Mouse (Mus musculus) embryonic facial prominence, embryonic 15.5 days (tissue): ENCODE measurements at regions not wholly inside any gene's neighbourhood (a gene's known extent, or its start where the extent isn't known, plus 50 kb on each side); places are given as distances from the start of the nearest gene placed in this dataset.

Source experiments
- ATAC-seq: fragments of 200-750 bp; cut with Nextera tagmentation; 2 replicates; pipeline ENCODE4 v1.8.0; 2017; ENCODE audit warnings: low read depth, moderate TSS enrichment; ENCODE audit not compliant: insufficient number of reproducible peaks, low FRiP score, low TSS enrichment
- H3K27ac ChIP-seq: fragments of 300-500 bp; sonication (generic); replicated peaks from 2 replicates; pipeline ENCODE4 v1.5.1; 2015; ENCODE audit warnings: mild to moderate bottlenecking, inconsistent platforms
- H3K27me3 ChIP-seq: fragments of 300-500 bp; sonication (generic); 2 replicates; pipeline ENCODE4 v1.6.1; 2015; ENCODE audit warnings: inconsistent platforms
- H3K36me3 ChIP-seq: fragments of 300-500 bp; sonication (generic); 2 replicates; pipeline ENCODE4 v1.6.1; 2015; ENCODE audit warnings: mild to moderate bottlenecking, inconsistent platforms
- H3K4me1 ChIP-seq: fragments of 300-500 bp; sonication (generic); 2 replicates; pipeline ENCODE4 v1.6.1; 2015; ENCODE audit warnings: inconsistent platforms
- H3K4me2 ChIP-seq: fragments of 300-500 bp; sonication (generic); replicated peaks from 2 replicates; pipeline ENCODE4 v1.6.1; 2015; ENCODE audit warnings: mild to moderate bottlenecking, inconsistent platforms
- H3K4me3 ChIP-seq: fragments of 300-500 bp; sonication (generic); replicated peaks from 2 replicates; pipeline ENCODE4 v1.5.1; 2015; ENCODE audit warnings: mild to moderate bottlenecking, inconsistent platforms
- H3K9ac ChIP-seq: fragments of 300-500 bp; sonication (generic); 2 replicates; pipeline ENCODE4 v1.6.1; 2015; ENCODE audit warnings: inconsistent platforms
- H3K9me3 ChIP-seq: fragments of 300-500 bp; sonication (generic); replicated peaks from 2 replicates; pipeline ENCODE4 v1.6.1; 2016; ENCODE audit warnings: inconsistent platforms
- WGBS: fragments of 180-500 bp; shearing (Covaris S2); methylation state at CpG from one replicate; pipeline ENCODE4 v1.1.7; 2015; 5-methylcytosine and 5-hydroxymethylcytosine counted together

DNA sequence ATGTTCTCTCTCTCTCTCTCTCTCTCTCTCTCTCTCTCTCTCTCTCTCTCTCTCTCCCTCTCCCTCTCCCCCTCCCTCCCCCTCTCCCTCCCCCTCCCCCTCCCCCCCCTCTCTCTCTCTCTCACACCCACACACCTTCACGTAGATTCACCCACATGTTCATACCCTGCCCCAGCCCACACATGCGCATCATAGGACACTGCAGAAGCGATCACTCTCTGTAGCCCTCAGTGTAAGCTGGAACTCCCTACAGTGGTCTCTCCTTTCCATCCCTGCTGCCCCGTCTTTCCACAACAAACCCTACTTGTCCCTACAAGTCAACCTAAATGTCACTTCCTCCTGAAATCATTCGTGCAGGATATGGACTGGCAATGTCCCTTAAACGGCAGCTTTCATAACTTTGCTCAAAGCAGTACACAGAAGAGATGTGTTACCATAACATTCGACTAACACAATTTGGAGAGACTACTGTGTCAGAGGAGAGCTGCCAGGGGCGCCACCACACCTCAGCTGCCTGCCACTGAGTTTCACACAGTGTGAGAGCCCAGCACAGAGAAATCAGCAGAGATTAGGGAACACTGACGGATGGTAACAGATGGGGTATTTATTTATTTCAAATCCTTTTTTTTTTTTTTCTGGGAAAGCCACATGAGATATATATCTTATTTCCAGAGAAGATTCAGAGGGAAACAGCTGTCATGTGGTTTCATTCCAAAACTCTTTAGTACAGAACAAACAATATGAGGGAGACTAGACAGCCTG, 103.6 kb upstream of the Tyw5 start:
- H3K4me2 ChIP-seq: no peak overlapping the region
- no peak overlapping the region for H3K9ac ChIP-seq
- no peaks in the 10 kb centered on the region for H3K36me3 ChIP-seq
- peak overlapping the region; percentile 58 for H3K27ac ChIP-seq
- H3K4me3 ChIP-seq: no peak overlapping the region
- WGBS: 60% methylated on average over 8 of the region's 9 CpGs
- no peaks in the 10 kb centered on the region for H3K9me3 ChIP-seq
- no peaks in the 10 kb centered on the region for H3K27me3 ChIP-seq
- no peaks in the 10 kb centered on the region for H3K4me1 ChIP-seq
- no peak for ATAC-seq

DNA sequence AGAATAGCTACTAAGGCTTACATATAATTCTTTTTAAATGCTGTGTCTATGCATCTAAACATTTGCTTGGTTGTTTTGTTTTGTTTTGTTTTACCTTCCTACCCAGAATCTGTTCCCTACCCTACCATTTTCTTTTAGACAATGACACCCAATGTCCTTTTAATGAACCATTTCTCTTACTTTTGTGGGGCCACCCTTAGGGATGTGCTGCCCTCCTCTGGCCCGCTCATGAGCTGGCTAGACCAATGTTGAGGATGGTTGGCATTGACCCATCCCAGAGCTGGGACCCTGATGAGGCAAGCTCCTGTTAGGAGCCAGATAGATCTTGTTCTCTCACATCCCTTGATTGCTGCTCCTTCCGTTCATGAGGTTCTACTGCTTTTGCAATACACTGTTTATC, 105.0 kb upstream of the Tyw5 start:
- Histone ChIP-seq H3K4me2 (no peak overlapping the region), H3K27me3 (no peaks in the 10 kb centered on the region), H3K9me3 (no peaks in the 10 kb centered on the region), H3K27ac (no peak overlapping the region), H3K4me1 (no peaks in the 10 kb centered on the region), H3K9ac (no peak overlapping the region), H3K36me3 (no peaks in the 10 kb centered on the region), H3K4me3 (no peak overlapping the region)
- ATAC-seq: no peak
- 86% methylated on average over 2 of the region's 2 CpGs for WGBS

DNA sequence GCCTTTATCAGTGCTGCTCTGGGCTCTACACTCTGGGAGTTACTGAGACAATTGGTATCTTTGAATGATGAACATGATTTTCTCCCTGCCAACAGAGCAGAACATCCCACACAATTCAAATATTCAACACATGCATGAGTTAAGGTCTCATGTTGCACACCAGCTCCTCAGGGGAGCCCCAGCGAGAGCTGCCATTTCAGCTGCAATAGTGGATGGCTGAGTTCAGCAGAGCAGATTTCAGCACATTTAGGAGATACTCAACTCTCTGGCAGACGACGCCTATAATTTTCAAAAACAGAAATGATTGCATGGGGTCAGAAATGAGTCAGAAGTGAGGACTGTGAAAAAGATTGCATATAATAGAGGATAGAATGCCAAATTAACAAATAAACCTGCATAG, 105.6 kb upstream of the Tyw5 start:
- ATAC-seq: no peak
- 47% methylated on average over 3 of the region's 3 CpGs for WGBS
- no peak overlapping the region for H3K4me2 ChIP-seq
- no peaks in the 10 kb centered on the region for H3K36me3 ChIP-seq
- H3K4me1 ChIP-seq: no peaks in the 10 kb centered on the region
- H3K9me3 ChIP-seq: no peaks in the 10 kb centered on the region
- H3K9ac ChIP-seq: no peak overlapping the region
- H3K27me3 ChIP-seq: no peaks in the 10 kb centered on the region
- H3K4me3 ChIP-seq: no peak overlapping the region
- no peak overlapping the region for H3K27ac ChIP-seq

DNA sequence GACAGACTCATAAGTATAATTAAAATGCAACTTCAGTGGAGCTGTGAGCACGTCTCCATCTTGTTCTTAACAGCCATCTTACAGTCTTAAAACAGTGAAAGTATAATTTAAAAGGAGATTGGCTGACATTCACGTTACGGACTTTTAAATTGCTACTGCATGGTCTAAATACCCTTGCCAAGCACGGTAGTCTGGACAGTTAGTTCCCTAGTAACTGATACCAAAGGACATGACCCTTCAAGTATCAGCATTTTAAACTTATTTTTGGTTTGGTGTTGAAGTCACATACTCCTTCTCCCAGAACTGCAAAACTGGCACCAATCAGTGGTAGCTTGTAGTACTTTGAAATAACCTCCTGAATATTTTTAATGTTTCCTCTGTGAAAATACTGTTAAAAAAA, 119.1 kb upstream of the Tyw5 start:
- no peak overlapping the region for H3K9ac ChIP-seq
- ATAC-seq: no peak
- no peak overlapping the region for H3K4me3 ChIP-seq
- H3K27ac ChIP-seq: no peak overlapping the region
- H3K4me2 ChIP-seq: no peak overlapping the region
- no peaks in the 10 kb centered on the region for H3K36me3 ChIP-seq
- no peaks in the 10 kb centered on the region for H3K4me1 ChIP-seq
- WGBS: 65% methylated on average over 4 of the region's 4 CpGs
- no peaks in the 10 kb centered on the region for H3K27me3 ChIP-seq
- H3K9me3 ChIP-seq: no peaks in the 10 kb centered on the region

DNA sequence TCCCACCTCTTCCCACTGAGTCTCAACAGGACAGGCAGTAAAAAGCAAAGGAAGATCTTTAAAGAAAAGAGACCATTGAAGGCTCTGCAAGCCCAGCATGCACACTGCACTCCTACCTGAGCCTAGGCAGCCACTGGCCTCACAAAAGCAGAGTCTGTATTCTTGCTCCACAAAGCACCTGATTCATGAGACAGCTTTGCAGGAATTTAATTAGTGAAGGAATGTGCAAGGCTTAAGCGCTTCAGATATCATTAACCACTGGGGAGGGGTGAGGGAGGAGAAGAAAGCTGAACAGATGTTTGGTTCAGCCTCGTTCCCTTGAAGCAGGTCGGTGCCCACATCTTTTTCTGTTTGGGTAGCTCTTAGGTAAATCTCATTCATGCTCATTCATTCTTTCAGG, 121.8 kb upstream of the Tyw5 start:
- Histone ChIP-seq H3K27me3 (no peaks in the 10 kb centered on the region), H3K4me2 (no peak overlapping the region), H3K36me3 (no peaks in the 10 kb centered on the region), H3K9me3 (no peaks in the 10 kb centered on the region), H3K27ac (no peak overlapping the region), H3K4me1 (no peaks in the 10 kb centered on the region), H3K4me3 (no peak overlapping the region), H3K9ac (no peak overlapping the region)
- ATAC-seq: no peak
- WGBS: 20% methylated on average over 3 of the region's 3 CpGs

DNA sequence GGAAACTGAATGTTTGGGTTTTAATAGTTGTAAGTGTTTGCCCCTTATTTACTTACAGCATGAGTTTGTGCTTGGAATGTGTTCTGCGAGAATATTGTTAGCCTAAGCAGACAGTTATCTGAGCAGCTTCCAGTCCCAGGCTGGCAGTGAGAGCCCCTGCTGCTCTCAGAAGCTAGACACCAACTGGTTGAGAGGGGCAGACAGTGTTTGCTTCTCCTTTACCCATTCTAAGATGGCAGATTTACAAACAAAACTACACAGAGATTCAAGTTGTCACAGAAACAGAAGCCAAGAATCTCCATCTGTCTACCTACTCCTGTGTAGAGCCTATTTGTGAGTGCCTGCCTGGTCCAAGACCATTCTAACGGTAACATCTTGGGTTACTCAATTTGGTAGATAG, 122.4 kb upstream of the Tyw5 start:
- Histone ChIP-seq H3K4me2 (no peak overlapping the region), H3K4me1 (no peaks in the 10 kb centered on the region), H3K36me3 (no peaks in the 10 kb centered on the region), H3K9ac (no peak overlapping the region), H3K27me3 (no peaks in the 10 kb centered on the region), H3K4me3 (no peak overlapping the region), H3K9me3 (no peaks in the 10 kb centered on the region), H3K27ac (no peak overlapping the region)
- ATAC-seq: no peak
- WGBS: 65% methylated on average over 2 of the region's 2 CpGs

DNA sequence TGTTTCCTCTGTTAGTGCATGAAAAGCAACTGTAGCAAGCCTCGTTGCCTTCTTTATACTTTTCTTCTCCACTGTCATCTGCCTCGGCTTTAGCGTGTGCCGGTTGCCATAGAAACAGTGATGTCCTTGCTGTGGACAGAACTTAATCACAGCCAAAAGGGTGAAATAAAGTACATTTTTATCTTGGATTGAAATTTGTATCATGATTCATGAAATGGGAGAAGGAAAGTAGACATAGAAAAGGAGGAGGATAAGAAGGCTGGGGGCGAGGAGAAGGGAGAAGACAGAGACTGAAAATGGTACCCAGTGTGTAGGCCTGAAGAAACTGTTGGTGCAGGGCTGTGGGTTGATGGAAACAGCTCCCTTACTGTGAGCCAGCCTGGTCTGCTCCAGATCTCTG, 130.5 kb upstream of the Tyw5 start:
- Histone ChIP-seq H3K4me3 (no peak overlapping the region), H3K9ac (no peak overlapping the region), H3K36me3 (no peaks in the 10 kb centered on the region), H3K9me3 (no peaks in the 10 kb centered on the region), H3K27ac (no peak overlapping the region), H3K27me3 (no peaks in the 10 kb centered on the region), H3K4me1 (no peaks in the 10 kb centered on the region), H3K4me2 (no peak overlapping the region)
- 80% methylated on average over 5 of the region's 5 CpGs for WGBS
- no peak for ATAC-seq

DNA sequence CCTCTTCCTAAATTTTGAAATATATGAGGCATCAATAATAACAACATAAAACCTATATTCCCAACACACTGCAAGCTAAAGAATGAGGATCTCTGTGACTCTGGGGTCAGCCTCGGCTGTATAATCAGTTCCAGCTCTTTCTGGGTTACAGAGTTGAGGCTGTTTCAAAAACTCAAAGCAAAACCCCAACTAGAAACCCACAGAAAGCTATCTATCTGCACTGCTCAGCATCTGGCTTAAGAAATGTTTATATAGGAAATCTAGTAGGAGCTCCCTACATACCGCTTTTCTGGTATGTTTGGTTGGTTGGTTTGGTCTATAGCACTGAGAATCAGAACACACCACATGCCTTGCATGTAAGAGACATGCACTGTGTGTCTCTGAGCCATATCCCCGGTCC, 137.8 kb upstream of the Tyw5 start:
- H3K4me1 ChIP-seq: peaks cover 21% of the 10 kb centered on the region
- no peak overlapping the region for H3K9ac ChIP-seq
- H3K27me3 ChIP-seq: no peaks in the 10 kb centered on the region
- WGBS: 52% methylated on average over 3 of the region's 3 CpGs
- ATAC-seq: peak; percentile 47; the same call in 1 of the 2 replicates
- H3K27ac ChIP-seq: peak overlapping the region; percentile 39; the same call in 1 of the 2 replicates
- no peak overlapping the region for H3K4me3 ChIP-seq
- H3K4me2 ChIP-seq: no peak overlapping the region
- no peaks in the 10 kb centered on the region for H3K36me3 ChIP-seq
- H3K9me3 ChIP-seq: no peaks in the 10 kb centered on the region

DNA sequence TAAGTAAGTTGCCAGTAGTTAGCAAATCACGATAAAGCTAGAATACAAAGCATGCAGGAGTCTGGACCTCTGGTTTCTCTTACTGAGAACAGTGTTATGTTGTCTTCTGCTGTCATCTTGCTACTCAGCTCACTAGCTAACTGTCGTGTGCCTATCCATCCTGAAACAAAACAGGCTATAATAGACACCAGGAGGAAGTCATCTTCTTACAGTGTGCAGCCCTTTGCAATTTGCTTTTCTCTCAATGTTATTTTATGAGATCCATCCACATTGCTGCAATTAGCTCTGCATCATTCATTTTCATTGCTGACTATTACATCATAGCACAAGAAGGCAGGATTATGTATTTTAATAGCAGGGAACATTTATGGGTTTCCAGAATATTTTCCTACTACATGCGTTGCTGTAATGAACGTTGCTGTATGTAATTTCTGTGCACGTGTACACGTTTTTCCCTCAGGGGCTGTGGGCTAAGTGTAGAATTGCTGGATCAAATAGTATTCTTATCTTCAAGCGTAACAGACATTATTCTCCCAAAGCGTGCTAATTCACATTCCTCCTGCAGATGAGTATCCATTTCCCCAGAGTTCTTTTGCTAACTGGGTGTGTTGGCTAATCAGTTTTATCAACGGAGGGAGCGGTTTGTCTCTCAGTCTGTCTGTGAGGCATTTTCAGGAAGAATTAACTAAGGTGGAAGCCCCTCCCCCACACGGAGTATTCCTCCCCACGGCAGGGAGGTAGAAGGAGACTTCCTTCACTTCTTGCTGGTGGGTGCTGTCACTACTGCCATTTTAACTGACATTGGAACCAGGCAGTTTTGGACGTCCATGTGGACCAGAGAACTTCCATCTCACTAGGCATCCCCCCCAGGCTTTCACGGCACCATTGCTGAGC, 139.1 kb upstream of the Tyw5 start:
- no peaks in the 10 kb centered on the region for H3K36me3 ChIP-seq
- H3K4me3 ChIP-seq: no peak overlapping the region
- ATAC-seq: no peak
- no peak overlapping the region for H3K4me2 ChIP-seq
- H3K4me1 ChIP-seq: peaks cover 21% of the 10 kb centered on the region
- 21% methylated on average over 14 of the region's 14 CpGs for WGBS
- no peak overlapping the region for H3K27ac ChIP-seq
- no peak overlapping the region for H3K9ac ChIP-seq
- H3K9me3 ChIP-seq: no peaks in the 10 kb centered on the region
- H3K27me3 ChIP-seq: no peaks in the 10 kb centered on the region

DNA sequence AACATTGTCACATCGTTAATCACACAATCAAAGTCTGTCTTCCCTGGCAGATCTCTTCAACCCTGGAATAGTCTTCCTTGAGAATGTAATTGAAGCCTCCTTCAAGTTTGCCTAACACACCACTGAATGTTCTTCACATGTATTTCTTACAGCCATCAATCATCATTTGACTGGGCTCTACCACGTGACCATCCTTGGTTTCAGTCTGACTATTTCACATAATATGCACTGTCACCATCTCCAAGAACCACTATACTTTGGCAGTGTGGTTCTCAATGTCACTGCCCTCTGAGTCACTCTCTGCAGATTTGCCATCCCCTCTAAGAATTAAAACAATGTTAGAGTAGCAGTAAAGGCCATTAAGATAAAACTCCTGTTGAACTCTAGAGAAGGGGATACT, 154.6 kb upstream of the Tyw5 start:
- no peaks in the 10 kb centered on the region for H3K9me3 ChIP-seq
- H3K4me2 ChIP-seq: no peak overlapping the region
- H3K27me3 ChIP-seq: no peaks in the 10 kb centered on the region
- H3K36me3 ChIP-seq: no peaks in the 10 kb centered on the region
- no peak for ATAC-seq
- 89% methylated on average over 2 of the region's 2 CpGs for WGBS
- H3K4me3 ChIP-seq: no peak overlapping the region
- H3K27ac ChIP-seq: no peak overlapping the region
- no peaks in the 10 kb centered on the region for H3K4me1 ChIP-seq
- H3K9ac ChIP-seq: no peak overlapping the region

DNA sequence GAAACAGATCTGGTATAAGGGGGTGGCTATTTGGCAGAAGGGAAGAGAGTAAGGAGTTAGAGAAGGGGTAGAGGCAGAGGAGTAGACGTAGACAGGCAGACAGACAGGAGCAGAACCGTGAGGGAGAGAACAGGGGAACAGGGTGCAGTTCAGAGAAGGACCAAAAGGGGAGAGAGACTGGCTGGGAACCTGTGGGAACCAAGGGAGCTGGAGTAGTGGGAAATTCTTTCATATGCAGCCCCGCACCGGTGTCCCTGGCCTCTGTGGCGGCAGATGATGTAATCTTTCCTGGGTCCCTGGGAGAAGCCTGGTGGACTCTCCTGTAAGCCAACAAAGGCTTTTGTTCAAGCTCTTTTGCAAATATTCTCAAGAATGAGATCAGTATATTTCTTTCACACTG, 157.8 kb upstream of the Tyw5 start:
- no peak overlapping the region for H3K9ac ChIP-seq
- no peaks in the 10 kb centered on the region for H3K4me1 ChIP-seq
- WGBS: 48% methylated on average over 5 of the region's 5 CpGs
- no peak overlapping the region for H3K27ac ChIP-seq
- 0 out of 2 replicates have a peak, but pooled peaks cover 5% of the 10 kb centered on the region for H3K9me3 ChIP-seq
- H3K4me3 ChIP-seq: no peak overlapping the region
- H3K4me2 ChIP-seq: no peak overlapping the region
- no peaks in the 10 kb centered on the region for H3K36me3 ChIP-seq
- no peaks in the 10 kb centered on the region for H3K27me3 ChIP-seq
- no peak for ATAC-seq
